In the genomic region with DNA sequence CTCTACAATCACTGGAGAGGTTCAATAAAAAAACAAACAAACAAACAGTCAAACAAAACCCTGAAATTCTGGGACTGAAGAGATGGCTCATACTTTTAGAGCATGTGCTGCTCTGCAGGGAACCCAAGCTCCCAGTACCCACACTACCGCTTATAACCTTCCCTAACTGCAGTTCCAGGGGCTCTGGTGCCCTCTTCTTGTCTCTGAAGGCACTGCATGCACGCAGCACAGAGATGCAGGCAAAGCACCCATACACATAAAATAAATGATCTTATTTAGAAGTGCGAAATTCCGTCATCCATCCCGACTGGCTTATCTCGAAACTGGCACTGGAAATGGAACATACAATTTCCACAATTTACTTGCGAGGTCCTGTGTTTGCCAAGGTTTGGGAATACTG, we compare ENCODE assay signal across 9 mouse cellular contexts.
A peak's percentile ranks its signal among the peaks of the same experiment; 100 is the strongest.
DNase-seq lines count a peak whose midpoint lies in the region; ATAC-seq and TF ChIP-seq lines count a peak whose summit lies in the region.
"Had no signal": no experiment of that assay in that cellular context is flagged by ENCODE, and none has a peak within 500 bp of the region (broad histone marks: within the 10 kb centered on the region; RNA-seq: fewer than 3 reads in every experiment).

No protein-coding gene starts in this region.

- no peaks in the 10 kb centered on the region for H3K9me3 ChIP-seq in E14TG2a.4 (ENCODE audit: low read length)
- H3K9me3 ChIP-seq: midbrain, embryonic 12.5 days had no signal

- TF ChIP-seq CTCF in E14TG2a.4 (conservative IDR thresholded peaks at IDR 0.05; ENCODE audit: low read length), result peak; percentile 86

- no peak overlapping the region for H3K4me3 ChIP-seq in E14TG2a.4 (replicated peaks; ENCODE audit: low read length)
- H3K4me3 ChIP-seq: midbrain, embryonic 12.5 days had no signal

- peak; percentile 19 for DNase-seq in kidney, adult 9 months
- no peak for DNase-seq in kidney, postnatal 14 days
- DNase-seq in heart, postnatal 10 days, result no peak
- DNase-seq in left cerebral cortex, postnatal 25 days (ENCODE audit: low spot score in 2 of 2), result no peak
- DNase-seq: gastrocnemius, postnatal 10 days had no signal

- no peaks in the 10 kb centered on the region for H3K36me3 ChIP-seq in E14TG2a.4 (ENCODE audit: insufficient read depth, low read length)
- H3K36me3 ChIP-seq: midbrain, embryonic 12.5 days had no signal

- intact Hi-C loops in heart, postnatal 10 days (cut with DNase I), result no loop called here
- intact Hi-C loops in left cerebral cortex, postnatal 25 days (cut with DNase I), result no loop called here

- ATAC-seq in common myeloid progenitor, adult 5-6 weeks (replicated peaks; ENCODE audit: low read depth, poor library complexity, severe bottlenecking), result peak; percentile 64; the same call in 1 of the 2 replicates
- peak; percentile 79 for ATAC-seq in megakaryocyte-erythroid progenitor cell, adult 5-6 weeks (replicated peaks; ENCODE audit: low FRiP score, low TSS enrichment, poor library complexity, severe bottlenecking)

- H3K4me1 ChIP-seq in E14TG2a.4 (replicated peaks; ENCODE audit: low read depth, low read length), result no peaks in the 10 kb centered on the region

- H3K27me3 ChIP-seq in E14TG2a.4 (ENCODE audit: insufficient read depth, low read length), result no peaks in the 10 kb centered on the region
- H3K27me3 ChIP-seq: midbrain, embryonic 12.5 days had no signal
